Mouse (Mus musculus): Measurements from ENCODE around the gene Wdr66.
A peak's percentile ranks its signal among the peaks of the same experiment; 100 is the strongest.

- no peak for TF ChIP-seq POLR2A (IDR thresholded peaks at IDR 0.05; ENCODE audit: control insufficient read depth in 1 of 2, insufficient read depth in 1 of 2, low read depth in 1 of 2, low read length in 2 of 2, poor library complexity in 1 of 2)
- peak in 1 of 3 experiments; percentile 23; a peak in 1 of 6 replicates for TF ChIP-seq CTCF (IDR thresholded peaks at IDR 0.05 in 2 of 3, conservative IDR thresholded peaks at IDR 0.05 in 1 of 3; ENCODE audit: control insufficient read depth in 1 of 3, insufficient read depth in 1 of 3, low read depth in 2 of 3, low read length in 3 of 3, poor library complexity in 1 of 3, severe bottlenecking in 1 of 3)
- TF ChIP-seq ZNF384 (IDR thresholded peaks at IDR 0.05; ENCODE audit: low read depth, low read length) = no peak
- no peak for TF ChIP-seq MYB (IDR thresholded peaks at IDR 0.05; ENCODE audit: low read depth, low read length)
- TF ChIP-seq EP300 (IDR thresholded peaks at IDR 0.05; ENCODE audit: low read depth in 1 of 2, low read length in 2 of 2) = no peak
- TF ChIP-seq BHLHE40 (IDR thresholded peaks at IDR 0.05; ENCODE audit: borderline replicate concordance, low read depth, low read length) = no peak
- no peak for TF ChIP-seq MXI1 (IDR thresholded peaks at IDR 0.05; ENCODE audit: low read depth, low read length)
- no peak for TF ChIP-seq MAX (IDR thresholded peaks at IDR 0.05; ENCODE audit: low read length)
- no peak for TF ChIP-seq JUND (IDR thresholded peaks at IDR 0.05; ENCODE audit: low read depth, low read length)
- TF ChIP-seq KAT2A (conservative IDR thresholded peaks at IDR 0.05; ENCODE audit: low read depth, low read length) = no peak
- TF ChIP-seq UBTF (IDR thresholded peaks at IDR 0.05; ENCODE audit: borderline replicate concordance, insufficient read depth, low read depth, low read length) = no peak
- no peak for TF ChIP-seq MEF2A (IDR thresholded peaks at IDR 0.05; ENCODE audit: extremely low read depth, insufficient replicate concordance, low read depth, low read length, poor library complexity, severe bottlenecking)
- no peak for TF ChIP-seq CHD2 (IDR thresholded peaks at IDR 0.05; ENCODE audit: low read length)
- no peak for TF ChIP-seq MAFK (IDR thresholded peaks at IDR 0.05; ENCODE audit: borderline replicate concordance, low read depth, low read length)
Observed at GRCm38 (mm10) chr5:123350386-123350785, 98.5 kb downstream of the Wdr66 start.
